Mouse (Mus musculus) midbrain, embryonic 16.5 days (tissue): Measurements from ENCODE around the gene Mycl. TPM values are rescaled to one million over a fixed set of nuclear protein-coding genes. Genes with fewer than 3 reads are reported as not detected.

Experiments used
- ATAC-seq: fragments of 200-750 bp; cut with Nextera tagmentation; 2 replicates; pipeline ENCODE4 v1.8.0; 2017; ENCODE audit warnings: moderate TSS enrichment
- H3K27ac ChIP-seq: fragments of 300-500 bp; sonication (generic); 2 replicates; pipeline ENCODE4 v1.5.1; 2014; ENCODE audit warnings: mild to moderate bottlenecking, low read length, mixed read lengths
- H3K27me3 ChIP-seq: fragments of 300-500 bp; sonication (generic); 2 replicates; pipeline ENCODE4 v1.6.1; 2014; ENCODE audit warnings: low read depth, low read length, mixed read lengths; ENCODE audit not compliant: control insufficient read depth, insufficient read depth
- H3K36me3 ChIP-seq: fragments of 300-500 bp; sonication (generic); 2 replicates; pipeline ENCODE4 v1.6.1; 2014; ENCODE audit warnings: mild to moderate bottlenecking, low read length, moderate library complexity, mixed read lengths; ENCODE audit not compliant: control insufficient read depth, insufficient read depth
- H3K4me1 ChIP-seq: fragments of 300-500 bp; sonication (generic); 2 replicates; pipeline ENCODE4 v1.6.1; 2014; ENCODE audit warnings: mild to moderate bottlenecking, low read length, mixed read lengths; ENCODE audit not compliant: control insufficient read depth, insufficient read depth
- H3K4me2 ChIP-seq: fragments of 300-500 bp; sonication (generic); 2 replicates; pipeline ENCODE4 v1.6.1; 2014; ENCODE audit warnings: mild to moderate bottlenecking, low read length, mixed read lengths
- H3K4me3 ChIP-seq: fragments of 300-500 bp; sonication (generic); 2 replicates; pipeline ENCODE4 v1.5.1; 2014; ENCODE audit warnings: low read depth, mild to moderate bottlenecking, low read length, moderate library complexity, mixed read lengths
- H3K9ac ChIP-seq: fragments of 300-500 bp; sonication (generic); 2 replicates; pipeline ENCODE4 v1.6.1; 2014; ENCODE audit warnings: low read depth, low read length, mixed read lengths
- H3K9me3 ChIP-seq: fragments of 300-500 bp; sonication (generic); replicated peaks from 2 replicates; pipeline ENCODE4 v1.6.1; 2014; ENCODE audit warnings: mild to moderate bottlenecking, low read length, mixed read lengths; ENCODE audit not compliant: control insufficient read depth, poor library complexity, severe bottlenecking
- WGBS: fragments of 180-500 bp; shearing (Covaris S2); extraction: QIAGEN DNeasy Blood & Tissue Kit; methylation state at CpG from one replicate; pipeline ENCODE4 v1.1.7; 2014; 5-methylcytosine and 5-hydroxymethylcytosine counted together
- polyA plus RNA-seq: library from polyadenylated mRNA; unstranded; fragments of >200 nt; fragmentation: Nextera tagmentation; extraction: Ambion mirVana; gene quantifications from 2 replicates; pipeline ENCODE4 v1.2.1, GENCODE M21; 2015

The Mycl gene
- polyA plus RNA-seq, 1 experiment from 2014 or later = 58.9 TPM

DNA sequence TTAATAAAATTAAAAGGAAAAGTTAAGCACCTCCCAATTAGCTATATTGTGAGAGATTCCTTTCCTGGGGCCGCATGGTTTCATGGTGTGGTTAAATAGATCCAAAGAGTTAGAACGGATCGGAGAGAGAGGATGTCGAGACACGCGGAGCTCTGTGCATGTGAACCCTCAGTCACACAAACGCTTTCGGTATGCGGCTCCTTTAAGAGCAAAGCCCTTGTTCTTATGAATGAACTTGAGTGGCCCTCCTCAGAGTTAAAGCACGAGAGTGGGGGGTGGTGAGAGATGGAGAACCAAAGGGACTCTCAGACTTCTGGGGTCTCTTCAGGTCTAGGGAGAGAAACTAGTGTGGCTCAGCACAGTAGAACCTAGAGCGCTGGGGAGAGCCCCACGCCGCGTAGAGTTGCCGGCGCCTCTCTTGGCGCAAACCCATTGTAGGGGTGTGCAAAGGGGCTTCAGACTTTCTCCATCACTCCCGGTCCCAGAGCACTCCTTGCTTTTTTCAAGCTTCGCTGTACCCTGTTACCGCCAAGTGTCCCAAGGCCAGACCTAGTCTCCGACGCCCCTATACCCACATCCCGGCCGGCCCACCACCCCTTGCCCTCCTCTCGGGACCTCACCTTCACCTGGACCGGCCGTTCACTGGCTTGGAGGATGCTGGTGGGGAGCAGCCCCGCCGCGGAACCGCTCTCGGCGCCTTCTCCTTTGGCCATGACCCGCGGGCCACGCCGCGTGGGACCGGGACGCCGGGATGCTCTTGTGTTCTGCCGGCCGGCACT is 34.9 kb upstream of the Mycl start:
- peak overlapping the region; percentile 58 for H3K4me3 ChIP-seq
- no peaks in the 10 kb centered on the region for H3K27me3 ChIP-seq
- no peaks in the 10 kb centered on the region for H3K9me3 ChIP-seq
- H3K9ac ChIP-seq = peak overlapping the region; percentile 67
- no peaks in the 10 kb centered on the region for H3K36me3 ChIP-seq
- peak; percentile 67 for ATAC-seq
- peaks cover 26% of the 10 kb centered on the region for H3K4me1 ChIP-seq
- H3K4me2 ChIP-seq = peak overlapping the region; percentile 97
- H3K27ac ChIP-seq = peak overlapping the region; percentile 44
- under 1% methylated on average over 41 of the region's 43 CpGs for WGBS

- Histone ChIP-seq H3K36me3 (no peaks in the 10 kb centered on the region), H3K4me3 (peak within 1 kb of the TSS; percentile 58), H3K4me2 (peak within 1 kb of the TSS; percentile 97), H3K27me3 (no peaks in the 10 kb centered on the region), H3K9ac (peak within 1 kb of the TSS; percentile 67), H3K4me1 (peaks cover 20% of the 10 kb centered on the region), H3K27ac (peak within 1 kb of the TSS; percentile 44), H3K9me3 (no peaks in the 10 kb centered on the region)
- peak; percentile 77 for ATAC-seq
- WGBS = under 1% methylated on average over 27 of the region's 27 CpGs
These were observed 34.3 kb upstream of the Mycl start, which contains the start of gene Mfsd2a for GRCm38 (mm10) chr4:122961100-122961567. Mfsd2a (minus strand) TSS chr4:122961188.

DNA sequence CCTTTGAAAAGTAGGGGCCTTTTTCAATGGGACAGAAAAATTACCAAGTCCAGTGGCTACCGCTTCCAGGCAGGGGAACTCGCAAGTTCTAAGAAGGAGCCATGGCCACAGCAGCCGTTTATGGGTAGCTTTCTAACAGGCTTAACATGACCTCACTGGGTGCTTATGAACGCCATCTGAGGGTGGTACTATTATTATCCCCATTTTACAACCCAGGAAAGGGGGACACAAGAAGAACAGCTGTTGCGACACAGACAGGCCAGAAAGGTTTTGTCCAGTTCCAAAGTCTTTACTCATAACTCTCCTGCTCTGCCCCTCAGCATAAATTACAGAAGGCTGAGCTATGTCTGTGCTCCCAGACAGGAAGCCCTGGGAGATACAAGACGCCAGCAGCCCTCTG is 33.9 kb upstream of the Mycl start:
- 13% methylated on average over 6 of the region's 6 CpGs for WGBS
- Histone ChIP-seq H3K9ac (no peak overlapping the region), H3K36me3 (no peaks in the 10 kb centered on the region)

DNA sequence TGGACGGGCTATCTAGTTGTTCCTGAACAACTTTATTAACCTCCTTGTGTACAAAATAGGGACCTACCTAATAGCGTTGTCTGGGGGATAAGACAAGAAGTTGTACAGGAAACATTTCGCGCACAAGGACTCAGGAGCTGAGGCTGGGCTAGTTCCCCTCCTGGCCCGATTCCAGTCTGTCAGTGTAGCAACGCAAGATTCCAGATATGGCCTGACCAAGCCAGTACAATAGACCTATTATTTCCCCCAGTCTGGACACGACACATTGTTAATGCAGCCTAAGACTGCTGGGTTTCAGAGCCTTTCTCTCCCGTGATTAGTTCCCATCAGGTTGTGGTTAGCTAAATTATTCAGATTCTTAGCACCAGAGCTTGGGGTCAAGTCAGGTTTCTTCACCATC is 32.7 kb upstream of the Mycl start:
- no peak overlapping the region for H3K4me2 ChIP-seq
- H3K27me3 ChIP-seq = no peaks in the 10 kb centered on the region
- no peak for ATAC-seq
- 24% methylated on average over 8 of the region's 8 CpGs for WGBS
- no peak overlapping the region for H3K9ac ChIP-seq
- no peak overlapping the region for H3K27ac ChIP-seq
- H3K4me3 ChIP-seq = no peak overlapping the region
- peaks cover 19% of the 10 kb centered on the region for H3K4me1 ChIP-seq
- no peaks in the 10 kb centered on the region for H3K36me3 ChIP-seq
- H3K9me3 ChIP-seq = no peaks in the 10 kb centered on the region

More for the DNA sequence above, 33.9 kb upstream of the Mycl start:
- Histone ChIP-seq H3K9me3 (no peaks in the 10 kb centered on the region), H3K4me3 (peak overlapping the region; percentile 58), H3K27me3 (no peaks in the 10 kb centered on the region), H3K27ac (no peak overlapping the region), H3K4me2 (peak overlapping the region; percentile 97), H3K4me1 (peaks cover 19% of the 10 kb centered on the region)
- ATAC-seq = no peak

- no peak for ATAC-seq
- H3K27me3 ChIP-seq = no peaks in the 10 kb centered on the region
- H3K27ac ChIP-seq = no peak overlapping the region
- no peak overlapping the region for H3K4me3 ChIP-seq
- H3K4me1 ChIP-seq = no peaks in the 10 kb centered on the region
- WGBS = 82% methylated on average over 4 of the region's 4 CpGs
- no peak overlapping the region for H3K4me2 ChIP-seq
- no peaks in the 10 kb centered on the region for H3K9me3 ChIP-seq
- H3K36me3 ChIP-seq = no peaks in the 10 kb centered on the region
- H3K9ac ChIP-seq = no peak overlapping the region
These were observed 27.3 kb upstream of the Mycl start for GRCm38 (mm10) chr4:122968106-122968505.

GRCm38 (mm10) chr4:122971191-122971590 is 24.3 kb upstream of the Mycl start:
- no peaks in the 10 kb centered on the region for H3K4me1 ChIP-seq
- H3K9me3 ChIP-seq = no peaks in the 10 kb centered on the region
- WGBS = 80% methylated on average over 4 of the region's 4 CpGs
- no peaks in the 10 kb centered on the region for H3K27me3 ChIP-seq
- H3K36me3 ChIP-seq = no peaks in the 10 kb centered on the region
- ATAC-seq = no peak
- no peak overlapping the region for H3K27ac ChIP-seq
- no peak overlapping the region for H3K9ac ChIP-seq
- H3K4me2 ChIP-seq = no peak overlapping the region
- no peak overlapping the region for H3K4me3 ChIP-seq

- Histone ChIP-seq H3K9ac (no peak overlapping the region), H3K4me1 (no peaks in the 10 kb centered on the region), H3K4me3 (no peak overlapping the region), H3K36me3 (no peaks in the 10 kb centered on the region), H3K27ac (no peak overlapping the region), H3K4me2 (no peak overlapping the region), H3K9me3 (no peaks in the 10 kb centered on the region), H3K27me3 (no peaks in the 10 kb centered on the region)
- 84% methylated on average over 4 of the region's 4 CpGs for WGBS
- no peak for ATAC-seq
These were observed 23.8 kb upstream of the Mycl start for GRCm38 (mm10) chr4:122971646-122972045.

GRCm38 (mm10) chr4:122972056-122972455 is 23.4 kb upstream of the Mycl start:
- 65% methylated on average over 8 of the region's 8 CpGs for WGBS
- Histone ChIP-seq H3K9me3 (no peaks in the 10 kb centered on the region), H3K4me3 (no peak overlapping the region), H3K27me3 (no peaks in the 10 kb centered on the region), H3K9ac (no peak overlapping the region), H3K4me2 (no peak overlapping the region), H3K27ac (no peak overlapping the region), H3K36me3 (no peaks in the 10 kb centered on the region), H3K4me1 (no peaks in the 10 kb centered on the region)
- ATAC-seq = no peak

GRCm38 (mm10) chr4:122974976-122975520 is 20.4 kb upstream of the Mycl start:
- no peaks in the 10 kb centered on the region for H3K9me3 ChIP-seq
- no peak overlapping the region for H3K9ac ChIP-seq
- no peak overlapping the region for H3K4me3 ChIP-seq
- H3K4me2 ChIP-seq = no peak overlapping the region
- H3K36me3 ChIP-seq = no peaks in the 10 kb centered on the region
- ATAC-seq = no peak
- 90% methylated on average over 5 of the region's 5 CpGs for WGBS
- no peaks in the 10 kb centered on the region for H3K4me1 ChIP-seq
- no peaks in the 10 kb centered on the region for H3K27me3 ChIP-seq
- no peak overlapping the region for H3K27ac ChIP-seq
